Mouse (Mus musculus) megakaryocyte, embryonic 14.5 days (primary cell): ENCODE measurements around the gene Tbc1d9b. TPM values are rescaled to one million over a fixed set of nuclear protein-coding genes. Genes with fewer than 3 reads are reported as not detected.

Source experiments
- H3K27me3 ChIP-seq: replicated peaks from 2 replicates; pipeline ENCODE3; 2012; ENCODE audit warnings: inconsistent platforms
- H3K36me3 ChIP-seq: replicated peaks from 2 replicates; pipeline ENCODE3; 2012; ENCODE audit warnings: low read length, inconsistent platforms, mixed read lengths
- H3K4me1 ChIP-seq: 2 replicates; pipeline ENCODE4 v1.6.1; 2012; ENCODE audit warnings: inconsistent platforms
- H3K4me3 ChIP-seq: replicated peaks from 2 replicates; pipeline ENCODE3; 2012; ENCODE audit warnings: moderate library complexity, mild to moderate bottlenecking, inconsistent platforms
- H3K9me3 ChIP-seq: 2 replicates; pipeline ENCODE4 v1.6.1; 2012; ENCODE audit warnings: inconsistent platforms
- FLI1 ChIP-seq: IDR thresholded peaks from 2 replicates; pipeline ENCODE4 v1.6.1; 2012; ENCODE audit warnings: low read length, inconsistent platforms, mixed read lengths
- GATA1 ChIP-seq: IDR thresholded peaks from 3 replicates; pipeline ENCODE4 v1.6.1; 2012; ENCODE audit warnings: mixed read lengths, low read length, inconsistent platforms, borderline replicate concordance
- polyA plus RNA-seq: library from polyadenylated mRNA; stranded (reverse); fragments of >175 nt; gene quantifications from 2 replicates; pipeline ENCODE4 v1.2.3, GENCODE M21; 2012; ENCODE audit warnings: low replicate concordance; ENCODE audit not compliant: insufficient read depth

Tbc1d9b gene
- polyA plus RNA-seq, 1 experiment: 34.0 TPM

GRCm38 (mm10) chr11:50212848-50213758, 81.9 kb downstream of the Tbc1d9b start:
- H3K4me1 ChIP-seq: peaks cover 76% of the 10 kb centered on the region
- TF ChIP-seq GATA1 (no peak), FLI1 (no peak)

GRCm38 (mm10) chr11:50214631-50215030, 83.4 kb downstream of the Tbc1d9b start:
- Histone ChIP-seq H3K4me1 (peaks cover 79% of the 10 kb centered on the region), H3K9me3 (no peaks in the 10 kb centered on the region), H3K27me3 (no peaks in the 10 kb centered on the region), H3K36me3 (peaks cover 15% of the 10 kb centered on the region), H3K4me3 (no peak overlapping the region)
- no peak for TF ChIP-seq FLI1
- TF ChIP-seq GATA1: no peak

More at GRCm38 (mm10) chr11:50212848-50213758, 81.9 kb downstream of the Tbc1d9b start:
- Histone ChIP-seq H3K4me3 (peak overlapping the region; percentile 84), H3K27me3 (no peaks in the 10 kb centered on the region), H3K36me3 (peaks cover 23% of the 10 kb centered on the region), H3K9me3 (no peaks in the 10 kb centered on the region)

GRCm38 (mm10) chr11:50215633-50216032, 84.4 kb downstream of the Tbc1d9b start:
- Histone ChIP-seq H3K4me1 (peaks cover 79% of the 10 kb centered on the region), H3K9me3 (no peaks in the 10 kb centered on the region), H3K4me3 (no peak overlapping the region), H3K36me3 (peaks cover 23% of the 10 kb centered on the region), H3K27me3 (no peaks in the 10 kb centered on the region)
- TF ChIP-seq FLI1 (no peak), GATA1 (no peak)

GRCm38 (mm10) chr11:50216724-50217366, 85.6 kb downstream of the Tbc1d9b start:
- no peak for TF ChIP-seq FLI1
- TF ChIP-seq GATA1: no peak
- H3K4me3 ChIP-seq: no peak overlapping the region
- H3K9me3 ChIP-seq: no peaks in the 10 kb centered on the region
- no peaks in the 10 kb centered on the region for H3K27me3 ChIP-seq
- H3K36me3 ChIP-seq: peaks cover 31% of the 10 kb centered on the region
- H3K4me1 ChIP-seq: peaks cover 72% of the 10 kb centered on the region

GRCm38 (mm10) chr11:50217811-50218210, 86.6 kb downstream of the Tbc1d9b start:
- H3K9me3 ChIP-seq: no peaks in the 10 kb centered on the region
- peaks cover 37% of the 10 kb centered on the region for H3K36me3 ChIP-seq
- peaks cover 69% of the 10 kb centered on the region for H3K4me1 ChIP-seq
- H3K4me3 ChIP-seq: no peak overlapping the region
- H3K27me3 ChIP-seq: no peaks in the 10 kb centered on the region
- TF ChIP-seq GATA1 (no peak), FLI1 (no peak)

- Histone ChIP-seq H3K4me3 (no peak overlapping the region), H3K4me1 (peaks cover 71% of the 10 kb centered on the region), H3K9me3 (no peaks in the 10 kb centered on the region), H3K36me3 (peaks cover 37% of the 10 kb centered on the region), H3K27me3 (no peaks in the 10 kb centered on the region)
- TF ChIP-seq FLI1: no peak
- TF ChIP-seq GATA1: no peak
Measured at GRCm38 (mm10) chr11:50219833-50220232, 88.6 kb downstream of the Tbc1d9b start.

Other genes with a start within 250 kb of the Tbc1d9b start
- not detected in 2 replicates for gene Rasgef1c, start 229.6 kb upstream of the Tbc1d9b start, polyA plus RNA-seq
- gene Rnf130, start 106.0 kb upstream of the Tbc1d9b start, polyA plus RNA-seq: 23.9 and 25.1 TPM in 2 replicates
- 3.7 TPM in 1 of 2 replicates, not detected in the other for gene Mrnip, start 43.0 kb downstream of the Tbc1d9b start, polyA plus RNA-seq
- 154 and 155 TPM in 2 replicates for gene Sqstm1, start 79.4 kb downstream of the Tbc1d9b start, polyA plus RNA-seq
- gene Mgat4b, start 79.5 kb downstream of the Tbc1d9b start, polyA plus RNA-seq: 119 and 130 TPM in 2 replicates
- 10.5 and 22.9 TPM in 2 replicates for gene Ltc4s, start 107.2 kb downstream of the Tbc1d9b start, polyA plus RNA-seq
- 4.5 and 8.3 TPM in 2 replicates for gene Maml1, start 160.9 kb downstream of the Tbc1d9b start, polyA plus RNA-seq
- gene Canx, start 194.3 kb downstream of the Tbc1d9b start, polyA plus RNA-seq: 4.5 and 79.1 TPM in 2 replicates
- not detected in 2 replicates for gene Cby3, start 223.1 kb downstream of the Tbc1d9b start, polyA plus RNA-seq
- gene Hnrnph1, start 245.6 kb downstream of the Tbc1d9b start, polyA plus RNA-seq: 12.9 and 121 TPM in 2 replicates